Mouse (Mus musculus): ENCODE data around the gene Trpv3.

- TF ChIP-seq MAFK (IDR thresholded peaks at IDR 0.05; ENCODE audit: insufficient read depth, low read depth, low read length) (no peak), HCFC1 (IDR thresholded peaks at IDR 0.05; ENCODE audit: borderline replicate concordance, insufficient read depth, low read length) (no peak), CHD2 (IDR thresholded peaks at IDR 0.05; ENCODE audit: low read depth, low read length) (no peak), ZC3H11A (IDR thresholded peaks at IDR 0.05; ENCODE audit: borderline replicate concordance, low read depth, low read length) (no peak), ZNF384 (IDR thresholded peaks at IDR 0.05; ENCODE audit: low read depth, low read length) (no peak)
These were observed 60.2 kb downstream of the Trpv3 start for GRCm38 (mm10) chr11:73327361-73327760.
